Mouse (Mus musculus): ENCODE measurements around the gene Adam22.

DNA sequence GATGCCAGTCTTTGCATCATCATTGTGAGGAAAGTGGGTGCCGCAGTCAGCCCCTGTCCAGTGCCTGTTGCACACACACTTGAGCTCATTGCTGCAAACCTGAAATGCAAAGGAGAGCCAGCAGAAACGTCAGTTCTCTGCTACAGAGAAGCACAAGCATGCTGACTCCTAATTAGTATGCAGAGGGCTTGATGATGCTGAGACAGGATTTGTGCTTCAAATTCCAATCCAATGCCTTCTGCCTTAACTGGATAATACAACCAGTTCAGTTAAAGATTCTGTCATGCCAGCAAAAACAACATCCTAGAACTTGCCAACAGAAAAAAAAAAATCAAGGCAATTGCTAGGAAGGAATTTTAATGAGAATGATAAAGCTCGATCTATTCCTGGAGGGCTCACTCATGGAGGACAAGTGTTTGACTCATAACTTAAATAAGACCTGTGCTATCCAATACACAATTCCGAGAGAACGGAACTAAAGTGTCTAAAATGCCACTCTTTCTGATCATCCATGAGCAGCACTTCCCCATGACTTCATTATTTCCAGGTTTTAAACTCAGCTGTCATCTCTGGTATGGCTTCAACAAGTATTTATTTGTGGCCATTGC, 251.3 kb downstream of the Adam22 start:
- TF ChIP-seq CTCF (IDR thresholded peaks at IDR 0.05; ENCODE audit: low read depth, low read length) (no peak), TAL1 (conservative IDR thresholded peaks at IDR 0.05; ENCODE audit: low read depth, low read length) (no peak), GATA2 (IDR thresholded peaks at IDR 0.05; ENCODE audit: borderline replicate concordance, low read depth, low read length) (no peak)

Data from G1E (cell line).